Mouse (Mus musculus) CH12.LX (cell line): ENCODE data around the gene Zim1. TPM values are rescaled to one million over a fixed set of nuclear protein-coding genes. Genes with fewer than 3 reads are reported as not detected.

Experiments
- DNase-seq: peaks from one replicate; pipeline ENCODE4 v3.0.0-alpha.2; 2013; ENCODE audit errors: extremely low read depth
- H3K27ac ChIP-seq: 2 replicates; pipeline ENCODE4 v1.5.1; 2012; ENCODE audit warnings: low read depth, mild to moderate bottlenecking, control low read depth, moderate library complexity; ENCODE audit not compliant: insufficient read depth
- H3K27me3 ChIP-seq: replicated peaks from 2 replicates; pipeline ENCODE3; 2012; ENCODE audit warnings: inconsistent platforms
- H3K36me3 ChIP-seq, 2 experiments: replicated peaks in 1 of 2; 2 replicates each; pipeline versions ENCODE3 to v1.6.1; 2012; ENCODE audit warnings: inconsistent platforms in 1 of 2, low read length in 1 of 2, mild to moderate bottlenecking in 1 of 2, mixed read lengths in 1 of 2, moderate library complexity in 1 of 2; ENCODE audit not compliant: control insufficient read depth in 1 of 2, insufficient read depth in 1 of 2
- H3K4me1 ChIP-seq, 2 experiments: 2 replicates each; pipeline ENCODE4 v1.6.1; 2012; ENCODE audit warnings: inconsistent platforms in 1 of 2, moderate library complexity in 1 of 2; ENCODE audit not compliant: insufficient read depth in 2 of 2, control insufficient read depth in 1 of 2
- H3K4me2 ChIP-seq: 2 replicates; pipeline ENCODE4 v1.6.1; 2012; ENCODE audit warnings: low read depth, mild to moderate bottlenecking, control low read depth; ENCODE audit not compliant: poor library complexity, insufficient read depth, severe bottlenecking
- H3K4me3 ChIP-seq, 3 experiments: fragments of 150-350 bp in 1 of 3; sonication (generic) in 1 of 3; replicated peaks in 1 of 3; 2 replicates each; pipeline versions ENCODE3 to v1.5.1; 2011 to 2012; ENCODE audit warnings: low read depth in 2 of 3, low read length in 2 of 3, mild to moderate bottlenecking in 2 of 3, moderate library complexity in 2 of 3, control low read depth in 1 of 3, improper control_type of control experiment in 1 of 3, inconsistent platforms in 1 of 3, mixed read lengths in 1 of 3; ENCODE audit not compliant: poor library complexity in 1 of 3
- H3K79me2 ChIP-seq: replicated peaks from 2 replicates; pipeline ENCODE4 v1.6.1; 2012; ENCODE audit warnings: mild to moderate bottlenecking, moderate library complexity; ENCODE audit not compliant: control insufficient read depth, poor library complexity, insufficient read depth, severe bottlenecking; ENCODE audit errors: extremely low read depth
- H3K9ac ChIP-seq: 2 replicates; pipeline ENCODE4 v1.6.1; 2012; ENCODE audit warnings: low read depth, mild to moderate bottlenecking, control low read depth, moderate library complexity; ENCODE audit not compliant: insufficient read depth
- H3K9me3 ChIP-seq: replicated peaks from 2 replicates; pipeline ENCODE3; 2012; ENCODE audit warnings: low read length, inconsistent platforms, mixed read lengths
- BHLHE40 ChIP-seq: IDR thresholded peaks from 2 replicates; pipeline ENCODE4 v1.6.1; 2011; ENCODE audit warnings: mild to moderate bottlenecking, low read depth, low read length, improper control_type of control experiment
- CHD2 ChIP-seq: IDR thresholded peaks from 2 replicates; pipeline ENCODE4 v1.6.1; 2011; ENCODE audit warnings: low read length, improper control_type of control experiment
- CTCF ChIP-seq, 2 experiments: IDR thresholded peaks in 1 of 2; conservative IDR thresholded peaks in 1 of 2; 2 replicates each; pipeline ENCODE4 v1.5.1; 2011 to 2012; ENCODE audit warnings: low read depth in 2 of 2, low read length in 2 of 2, improper control_type of control experiment in 1 of 2, inconsistent platforms in 1 of 2, mild to moderate bottlenecking in 1 of 2, moderate library complexity in 1 of 2
- E2F4 ChIP-seq: IDR thresholded peaks from 2 replicates; pipeline ENCODE4 v1.6.1; 2011; ENCODE audit warnings: low read depth, low read length, improper control_type of control experiment; ENCODE audit not compliant: insufficient replicate concordance
- EP300 ChIP-seq: IDR thresholded peaks from 2 replicates; pipeline ENCODE4 v1.6.1; 2011; ENCODE audit warnings: low read length, improper control_type of control experiment
- GABPA ChIP-seq: IDR thresholded peaks from 2 replicates; pipeline ENCODE4 v1.6.1; 2012; ENCODE audit warnings: low read depth, low read length, improper control_type of control experiment, inconsistent platforms; ENCODE audit not compliant: insufficient replicate concordance
- HCFC1 ChIP-seq: IDR thresholded peaks from 2 replicates; pipeline ENCODE4 v1.6.1; 2012; ENCODE audit warnings: low read depth, mild to moderate bottlenecking, inconsistent platforms, low read length, improper control_type of control experiment
- JUN ChIP-seq: IDR thresholded peaks from 2 replicates; pipeline ENCODE4 v1.6.1; 2011; ENCODE audit warnings: low read depth, mild to moderate bottlenecking, low read length, improper control_type of control experiment, moderate library complexity; ENCODE audit not compliant: insufficient read depth
- JUND ChIP-seq: conservative IDR thresholded peaks from 2 replicates; pipeline ENCODE4 v1.6.1; 2011; ENCODE audit warnings: low read depth, low read length, improper control_type of control experiment
- KAT2A ChIP-seq: IDR thresholded peaks from 2 replicates; pipeline ENCODE4 v1.6.1; 2012; ENCODE audit warnings: low read length, improper control_type of control experiment, inconsistent platforms; ENCODE audit not compliant: insufficient replicate concordance
- MAFK ChIP-seq: IDR thresholded peaks from 2 replicates; pipeline ENCODE4 v1.6.1; 2011; ENCODE audit warnings: low read length, improper control_type of control experiment; ENCODE audit not compliant: insufficient replicate concordance
- MAX ChIP-seq: IDR thresholded peaks from 2 replicates; pipeline ENCODE4 v1.6.1; 2011; ENCODE audit warnings: low read length, improper control_type of control experiment
- MEF2A ChIP-seq: IDR thresholded peaks from 2 replicates; pipeline ENCODE4 v1.6.1; 2014; ENCODE audit warnings: low read depth, mild to moderate bottlenecking, inconsistent platforms, low read length, improper control_type of control experiment, borderline replicate concordance
- MXI1 ChIP-seq: IDR thresholded peaks from 2 replicates; pipeline ENCODE4 v1.6.1; 2011; ENCODE audit warnings: mild to moderate bottlenecking, low read depth, low read length, improper control_type of control experiment
- MYC ChIP-seq: IDR thresholded peaks from 2 replicates; pipeline ENCODE4 v1.6.1; 2011; ENCODE audit warnings: low read depth, mild to moderate bottlenecking, improper control_type of control experiment, low read length
- NELFE ChIP-seq: IDR thresholded peaks from 2 replicates; pipeline ENCODE4 v1.6.1; 2011; ENCODE audit warnings: low read depth, low read length, improper control_type of control experiment
- POLR2A ChIP-seq: IDR thresholded peaks from 2 replicates; pipeline ENCODE4 v1.6.1; 2011; ENCODE audit warnings: low read depth, mild to moderate bottlenecking, improper control_type of control experiment, low read length
- RAD21 ChIP-seq: IDR thresholded peaks from 2 replicates; pipeline ENCODE4 v1.6.1; 2011; ENCODE audit warnings: low read depth, mild to moderate bottlenecking, low read length, improper control_type of control experiment, moderate library complexity
- RCOR1 ChIP-seq: conservative IDR thresholded peaks from 2 replicates; pipeline ENCODE4 v1.6.1; 2012; ENCODE audit warnings: low read depth, mild to moderate bottlenecking, inconsistent platforms, low read length, improper control_type of control experiment
- SIN3A ChIP-seq: IDR thresholded peaks from 2 replicates; pipeline ENCODE4 v1.6.1; 2012; ENCODE audit warnings: low read length, improper control_type of control experiment, inconsistent platforms
- SMC3 ChIP-seq: IDR thresholded peaks from 2 replicates; pipeline ENCODE4 v1.6.1; 2011; ENCODE audit warnings: low read depth, low read length, improper control_type of control experiment
- TBP ChIP-seq: conservative IDR thresholded peaks from 2 replicates; pipeline ENCODE4 v1.6.1; 2011; ENCODE audit warnings: low read depth, low read length, improper control_type of control experiment
- UBTF ChIP-seq: IDR thresholded peaks from 2 replicates; pipeline ENCODE4 v1.6.1; 2012; ENCODE audit warnings: low read depth, mild to moderate bottlenecking, inconsistent platforms, low read length, improper control_type of control experiment, moderate library complexity
- USF1 ChIP-seq: IDR thresholded peaks from 2 replicates; pipeline ENCODE4 v1.6.1; 2014; ENCODE audit warnings: low read depth, mild to moderate bottlenecking, inconsistent platforms, low read length, improper control_type of control experiment
- USF2 ChIP-seq: conservative IDR thresholded peaks from 2 replicates; pipeline ENCODE4 v1.6.1; 2011; ENCODE audit warnings: low read depth, low read length, improper control_type of control experiment
- ZC3H11A ChIP-seq: IDR thresholded peaks from 2 replicates; pipeline ENCODE4 v1.6.1; 2012; ENCODE audit warnings: low read depth, mild to moderate bottlenecking, inconsistent platforms, low read length, improper control_type of control experiment
- ZMIZ1 ChIP-seq: IDR thresholded peaks from 2 replicates; pipeline ENCODE4 v1.6.1; 2012; ENCODE audit warnings: low read depth, mild to moderate bottlenecking, inconsistent platforms, low read length, improper control_type of control experiment
- dilution Hi-C: fragments of 300-500 bp; cut with MboI; formaldehyde crosslinking; loops from 2 replicates; pipeline ENCODE4 v1.14.3; 2020; ENCODE audit warnings: low sequenced_read_pairs; ENCODE audit not compliant: extremely low pct_unique_long_range_greater_than_20kb, extremely low pct_ligation_motif_present
- in situ Hi-C: fragments of 300-500 bp; cut with MboI; formaldehyde crosslinking; loops from 3 replicates; pipeline ENCODE4 v1.14.3; 2019; ENCODE audit warnings: low sequenced_read_pairs, low pct_ligation_motif_present, low pct_unique_long_range_greater_than_20kb, mixed read lengths
- polyA plus RNA-seq: library from polyadenylated mRNA; unstranded; fragments of >175 nt; gene quantifications from 2 replicates; pipeline ENCODE4 v1.2.1, GENCODE M21; 2012; ENCODE audit warnings: low read depth; ENCODE audit not compliant: insufficient read length
- total RNA-seq, 2 experiments: library from RNA; depleted of rRNA; stranded (reverse); fragments of 300-350 nt in 1 of 2; fragments of >200 nt in 1 of 2; gene quantifications; 2 replicates each; pipeline ENCODE4 v1.2.3; 2012 to 2014

The Zim1 gene
- total and polyA plus RNA-seq, 3 experiments = not detected

GRCm38 (mm10) chr7:6638076-6638475, 58.2 kb downstream of the Zim1 start:
- H3K9me3 ChIP-seq = peaks cover 51% of the 10 kb centered on the region
- dilution Hi-C loops = no loop called here
- in situ Hi-C loops = no loop called here
- no peaks in the 10 kb centered on the region for H3K36me3 ChIP-seq
- H3K4me2 ChIP-seq = no peak overlapping the region
- no peaks in the 10 kb centered on the region for H3K27me3 ChIP-seq
- H3K79me2 ChIP-seq = no peaks in the 10 kb centered on the region
- no peak overlapping the region for H3K4me3 ChIP-seq
- TF ChIP-seq KAT2A (no peak), MEF2A (no peak), RCOR1 (no peak), HCFC1 (no peak), MYC (no peak), USF2 (no peak), MAX (no peak), JUN (no peak), E2F4 (no peak), MAFK (no peak), USF1 (no peak), MXI1 (no peak), TBP (no peak), ZC3H11A (no peak), BHLHE40 (no peak)
- TF ChIP-seq, all 38 proteins: peak for 0
- no peak for DNase-seq
- H3K27ac ChIP-seq = no peak overlapping the region
- H3K9ac ChIP-seq = no peak overlapping the region
- H3K4me1 ChIP-seq = no peaks in the 10 kb centered on the region

GRCm38 (mm10) chr7:6636741-6637140, 59.5 kb downstream of the Zim1 start:
- TF ChIP-seq RCOR1 (no peak), CHD2 (no peak), ZC3H11A (no peak), E2F4 (no peak), MYC (no peak), SIN3A (no peak), GABPA (no peak), MAFK (no peak), CTCF (conservative IDR thresholded peaks at IDR 0.05 in 1 of 2, IDR thresholded peaks at IDR 0.05 in 1 of 2; ENCODE audit: low read depth in 2 of 2, low read length in 2 of 2) (no peak), POLR2A (no peak), NELFE (no peak), RAD21 (no peak), UBTF (no peak), ZMIZ1 (no peak), JUND (no peak), SMC3 (no peak), EP300 (no peak)
- TF ChIP-seq, all 38 proteins: peak for 0
- no peaks in the 10 kb centered on the region for H3K4me1 ChIP-seq
- H3K9me3 ChIP-seq = peaks cover 57% of the 10 kb centered on the region
- no peaks in the 10 kb centered on the region for H3K36me3 ChIP-seq
- H3K4me2 ChIP-seq = no peak overlapping the region
- DNase-seq = no peak
- in situ Hi-C loops = no loop called here
- no peaks in the 10 kb centered on the region for H3K79me2 ChIP-seq
- no peaks in the 10 kb centered on the region for H3K27me3 ChIP-seq
- H3K4me3 ChIP-seq = no peak overlapping the region
- H3K9ac ChIP-seq = no peak overlapping the region
- H3K27ac ChIP-seq = no peak overlapping the region
- dilution Hi-C loops = no loop called here
